Mouse (Mus musculus): ENCODE results near the gene D430041D05Rik.

DNA sequence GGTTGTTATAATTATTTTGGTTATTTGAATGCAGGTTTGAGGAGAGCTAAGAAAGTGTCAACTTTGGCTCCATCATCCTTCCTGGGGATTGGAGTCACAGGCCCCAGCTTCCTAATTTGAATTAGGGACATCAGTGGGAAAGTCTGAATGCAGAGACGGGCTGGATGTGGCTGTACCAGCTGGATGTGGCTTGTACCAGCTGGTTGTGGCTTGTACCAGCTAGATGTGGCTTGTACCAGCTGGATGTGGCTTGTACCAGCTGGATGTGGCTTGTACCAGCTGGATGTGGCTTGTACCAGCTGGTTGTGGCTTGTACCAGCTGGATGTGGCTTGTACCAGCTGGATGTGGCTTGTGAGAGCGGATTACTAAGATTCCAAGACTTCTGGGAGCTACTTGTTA is 8.6 kb upstream of the D430041D05Rik start:
- TF ChIP-seq CTCF (IDR thresholded peaks at IDR 0.05; ENCODE audit: extremely low read depth, insufficient read depth, low read length) (no peak), POLR2A (IDR thresholded peaks at IDR 0.05; ENCODE audit: extremely low read depth, insufficient read depth, low read length) (no peak)
